Mouse (Mus musculus) layer of hippocampus, adult 18-20 months (tissue): ENCODE data around the gene Rhof. TPM values are rescaled to one million over a fixed set of nuclear protein-coding genes. Genes with fewer than 3 reads are reported as not detected.
A peak's percentile ranks its signal among the peaks of the same experiment; 100 is the strongest.
"Not testable (repeated sequence)": the region's sequence is repeated elsewhere in the genome, so short reads cannot be mapped to it uniquely, and the experiment has no call there.

ENCODE experiments used
- DNase-seq, 2 experiments: peaks; one replicate each; pipeline ENCODE4 v3.0.0; 2022; ENCODE audit warnings: low spot score in 2 of 2
- total RNA-seq, 2 experiments: library from RNA; stranded (reverse); gene quantifications; 2 replicates each; pipeline ENCODE4 v1.2.3; 2021

Gene Rhof
- total RNA-seq, 2 experiments from 2014 or later: 49.1 to 50.9 TPM

GRCm38 (mm10) chr5:123076419-123077281 lies 55.8 kb downstream of the Rhof start:
- no peak for DNase-seq

GRCm38 (mm10) chr5:123075576-123076418 lies 56.7 kb downstream of the Rhof start:
- DNase-seq: peak; percentile 90 to 92

- DNase-seq: no peak
These were observed 63.8 kb downstream of the Rhof start for GRCm38 (mm10) chr5:123068714-123069113.

GRCm38 (mm10) chr5:123068115-123068514 lies 64.4 kb downstream of the Rhof start, which contains the start of gene Tmem120b:
TSS of gene Tmem120b (plus strand) at chr5:123068415.
- DNase-seq: no peak

GRCm38 (mm10) chr5:123067395-123067995 lies 65.0 kb downstream of the Rhof start:
- DNase-seq: no peak

GRCm38 (mm10) chr5:123064207-123064606 lies 68.3 kb downstream of the Rhof start:
- DNase-seq: peak; percentile 48 to 54

- DNase-seq: no peak
These were observed 69.4 kb downstream of the Rhof start for GRCm38 (mm10) chr5:123063141-123063540.

GRCm38 (mm10) chr5:123061402-123061749 lies 71.1 kb downstream of the Rhof start:
- not testable (repeated sequence) for DNase-seq

GRCm38 (mm10) chr5:123060706-123061401 lies 71.6 kb downstream of the Rhof start:
- DNase-seq: no peak

GRCm38 (mm10) chr5:123059757-123060520 lies 72.6 kb downstream of the Rhof start:
- DNase-seq: peak in 1 of 2 experiments; percentile 53

- DNase-seq: no peak
These were observed 74.0 kb downstream of the Rhof start for GRCm38 (mm10) chr5:123058251-123059102.

- DNase-seq: peak; percentile 99 to 100
These were observed 74.9 kb downstream of the Rhof start for GRCm38 (mm10) chr5:123057366-123058250.

Other genes starting within 250 kb of the Rhof start
- 10 to 100 TPM; 33.5 to 39.4 TPM for gene Kdm2b, start 142.9 kb downstream of the Rhof start, total RNA-seq
- gene Orai1, start 117.6 kb downstream of the Rhof start, total RNA-seq: 10 to 100 TPM; 11.2 to 11.9 TPM
- under 1 TPM; 0.38 to 0.94 TPM for gene Morn3, start 85.7 kb downstream of the Rhof start, total RNA-seq
- gene Tmem120b, start 64.3 kb downstream of the Rhof start, total RNA-seq: 10 to 100 TPM; 16.4 to 17.6 TPM
- gene Setd1b, start 9.5 kb upstream of the Rhof start, total RNA-seq: 10 to 100 TPM; 34.8 to 37.4 TPM
- gene Psmd9, start 36.7 kb upstream of the Rhof start, total RNA-seq: 10 to 100 TPM; 26.5 to 31.5 TPM
- not detected for gene Hpd, start 50.0 kb upstream of the Rhof start, total RNA-seq
- 1 to 10 TPM; 4.6 to 6.0 TPM for gene Wdr66, start 119.4 kb upstream of the Rhof start, total RNA-seq
- gene Bcl7a, start 211.1 kb upstream of the Rhof start, total RNA-seq: 10 to 100 TPM; 66.1 to 66.3 TPM